Mouse (Mus musculus) testis, adult 2 months (tissue): ENCODE results near the gene Top2a. TPM values are rescaled to one million over a fixed set of nuclear protein-coding genes. Genes with fewer than 3 reads are reported as not detected.
A peak's percentile ranks its signal among the peaks of the same experiment; 100 is the strongest.

Source experiments
- H3K27ac ChIP-seq: fragments of 200-500 bp; 2 replicates; pipeline ENCODE4 v1.5.1; 2012; ENCODE audit warnings: low read depth, low read length; ENCODE audit not compliant: control insufficient read depth, insufficient read depth
- H3K27me3 ChIP-seq: fragments of 200-500 bp; 2 replicates; pipeline ENCODE4 v1.6.1; 2012; ENCODE audit warnings: mild to moderate bottlenecking, low read length, moderate library complexity; ENCODE audit not compliant: control insufficient read depth, insufficient read depth
- H3K36me3 ChIP-seq: fragments of 200-500 bp; 2 replicates; pipeline ENCODE4 v1.6.1; 2012; ENCODE audit warnings: mild to moderate bottlenecking, low read length; ENCODE audit not compliant: control insufficient read depth, insufficient read depth
- H3K4me1 ChIP-seq: fragments of 200-500 bp; 2 replicates; pipeline ENCODE4 v1.6.1; 2012; ENCODE audit warnings: low read length; ENCODE audit not compliant: control insufficient read depth, insufficient read depth
- H3K4me3 ChIP-seq: fragments of 200-500 bp; 2 replicates; pipeline ENCODE4 v1.5.1; 2012; ENCODE audit warnings: low read depth, mild to moderate bottlenecking, low read length, moderate library complexity, mixed read lengths; ENCODE audit not compliant: control insufficient read depth
- CTCF ChIP-seq: fragments of 200-500 bp; IDR thresholded peaks from 2 replicates; pipeline ENCODE4 v1.5.1; 2012; ENCODE audit warnings: low read depth, mild to moderate bottlenecking, inconsistent platforms, low read length, moderate library complexity; ENCODE audit not compliant: control insufficient read depth, insufficient read depth, insufficient replicate concordance
- POLR2A ChIP-seq: fragments of 200-500 bp; IDR thresholded peaks from 2 replicates; pipeline ENCODE4 v1.6.1; 2012; ENCODE audit warnings: low read depth, mild to moderate bottlenecking, inconsistent platforms, low read length, moderate library complexity; ENCODE audit not compliant: control insufficient read depth
- polyA plus RNA-seq: library from polyadenylated mRNA; depleted of rRNA; stranded (reverse); fragments of >200 nt; gene quantifications from 2 replicates; pipeline ENCODE4 v1.2.3, GENCODE M21; 2012

Gene Top2a
- polyA plus RNA-seq, 1 experiment: 19.4 TPM

DNA sequence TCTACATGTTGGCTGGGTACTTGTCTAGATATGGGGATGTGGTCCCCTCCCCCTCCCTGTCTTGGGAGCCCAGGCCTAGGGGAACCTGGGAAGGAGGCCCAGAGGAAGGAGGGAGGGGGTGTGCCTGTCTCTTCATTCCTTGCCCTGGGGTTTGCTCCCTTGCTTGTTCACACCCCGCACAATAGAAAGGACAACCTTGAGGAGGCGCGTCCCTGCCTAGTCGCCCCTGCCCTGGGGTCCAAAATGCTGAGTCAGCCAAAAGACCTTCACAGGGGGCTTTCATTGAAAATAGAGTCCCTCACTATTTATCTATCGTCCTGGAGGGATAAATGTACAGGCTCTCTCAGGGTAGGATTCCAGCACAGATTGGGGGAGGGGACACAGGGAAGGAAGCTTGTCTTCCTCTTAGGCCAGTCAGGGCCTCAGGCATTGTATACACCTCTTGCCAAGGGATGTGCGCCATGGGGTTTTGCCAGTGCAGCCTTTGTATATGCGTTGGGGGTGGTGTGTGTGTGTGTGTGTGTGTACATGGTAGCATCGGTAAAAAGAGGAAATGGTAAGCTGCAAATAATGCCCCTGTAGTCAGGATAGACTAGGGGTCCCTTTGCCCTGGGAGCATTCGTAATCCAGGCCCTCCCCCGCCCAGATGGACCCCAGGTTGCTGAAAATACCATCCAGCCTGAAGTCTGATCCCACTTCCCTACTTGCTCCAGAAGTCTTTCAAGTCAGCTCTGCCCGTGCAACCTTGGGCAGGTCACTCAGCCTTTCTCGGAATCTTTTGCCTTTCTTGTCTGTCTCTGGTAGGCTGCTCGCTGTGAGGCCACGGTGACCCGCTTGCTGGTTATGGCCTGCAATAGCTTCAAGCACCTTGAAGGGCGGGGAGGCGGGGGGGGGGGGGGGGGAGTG lies 68.9 kb downstream of the Top2a start:
- H3K36me3 ChIP-seq: no peaks in the 10 kb centered on the region
- H3K27ac ChIP-seq: peak overlapping the region; percentile 82

GRCm38 (mm10) chr11:98954373-98954772 lies 69.6 kb downstream of the Top2a start:
- Histone ChIP-seq H3K27me3 (no peaks in the 10 kb centered on the region), H3K36me3 (no peaks in the 10 kb centered on the region), H3K4me3 (no peak overlapping the region), H3K27ac (peak overlapping the region; percentile 82), H3K4me1 (peaks cover 37% of the 10 kb centered on the region)
- TF ChIP-seq POLR2A (no peak), CTCF (peak; percentile 25; the same call in 1 of the 2 replicates)

More for the DNA sequence above, 68.9 kb downstream of the Top2a start:
- no peak overlapping the region for H3K4me3 ChIP-seq
- TF ChIP-seq POLR2A: no peak
- no peak for TF ChIP-seq CTCF
- H3K27me3 ChIP-seq: no peaks in the 10 kb centered on the region
- peaks cover 35% of the 10 kb centered on the region for H3K4me1 ChIP-seq

GRCm38 (mm10) chr11:98953835-98954320 lies 70.1 kb downstream of the Top2a start:
- Histone ChIP-seq H3K4me1 (peaks cover 37% of the 10 kb centered on the region), H3K27ac (peak overlapping the region; percentile 81), H3K4me3 (no peak overlapping the region), H3K27me3 (no peaks in the 10 kb centered on the region), H3K36me3 (no peaks in the 10 kb centered on the region)
- TF ChIP-seq CTCF (no peak), POLR2A (no peak)

GRCm38 (mm10) chr11:98953361-98953760 lies 70.6 kb downstream of the Top2a start:
- no peaks in the 10 kb centered on the region for H3K36me3 ChIP-seq
- H3K27ac ChIP-seq: no peak overlapping the region; the same call in 1 of the 2 replicates
- no peak for TF ChIP-seq CTCF
- no peak for TF ChIP-seq POLR2A
- peaks cover 37% of the 10 kb centered on the region for H3K4me1 ChIP-seq
- no peak overlapping the region for H3K4me3 ChIP-seq
- no peaks in the 10 kb centered on the region for H3K27me3 ChIP-seq

DNA sequence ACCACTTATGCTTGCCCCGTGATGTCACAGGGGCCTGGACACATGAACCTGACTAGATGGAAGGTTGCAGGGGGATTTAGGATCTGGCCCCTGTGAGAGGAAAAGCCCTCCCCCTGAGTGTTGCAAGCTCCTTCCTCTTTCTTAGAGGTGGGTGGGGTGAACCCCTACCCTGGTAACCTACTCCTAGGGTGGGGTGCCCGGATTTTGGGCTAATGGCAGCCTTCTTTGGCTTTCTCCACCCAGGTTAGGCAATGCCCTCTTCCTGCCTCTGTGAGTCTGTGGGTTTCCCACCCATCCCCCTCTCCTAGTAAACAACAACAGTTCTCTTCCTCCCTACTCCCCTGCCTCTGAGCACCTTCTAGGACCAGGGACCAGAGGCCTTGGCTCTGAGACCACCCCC lies 71.3 kb downstream of the Top2a start:
- Histone ChIP-seq H3K27me3 (no peaks in the 10 kb centered on the region), H3K4me3 (no peak overlapping the region), H3K4me1 (peaks cover 37% of the 10 kb centered on the region), H3K36me3 (no peaks in the 10 kb centered on the region), H3K27ac (no peak overlapping the region)
- no peak for TF ChIP-seq CTCF

DNA sequence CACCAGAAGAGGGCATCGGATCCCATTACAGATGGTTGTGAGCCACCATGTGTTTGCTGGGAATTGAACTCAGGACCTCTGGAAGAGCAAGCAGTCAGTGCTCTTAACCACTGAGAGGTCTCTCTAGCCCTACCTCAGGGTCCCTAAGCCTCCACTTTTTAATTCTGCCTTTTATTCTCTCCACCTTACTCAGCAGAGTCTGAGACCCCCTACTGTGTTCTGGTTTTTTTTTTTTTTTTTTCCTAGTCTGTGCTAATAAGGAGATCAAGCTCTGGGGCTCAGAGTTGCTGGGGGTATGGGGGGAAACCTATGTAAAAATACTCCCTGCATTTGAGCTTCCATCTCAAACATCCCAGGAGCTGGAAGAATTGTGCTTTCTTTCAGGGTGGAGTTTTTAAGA lies 71.9 kb downstream of the Top2a start:
- TF ChIP-seq POLR2A: no peak
- TF ChIP-seq CTCF: no peak
- H3K27ac ChIP-seq: no peak overlapping the region
- H3K4me1 ChIP-seq: peaks cover 37% of the 10 kb centered on the region
- no peaks in the 10 kb centered on the region for H3K36me3 ChIP-seq
- H3K27me3 ChIP-seq: no peaks in the 10 kb centered on the region
- H3K4me3 ChIP-seq: no peak overlapping the region

DNA sequence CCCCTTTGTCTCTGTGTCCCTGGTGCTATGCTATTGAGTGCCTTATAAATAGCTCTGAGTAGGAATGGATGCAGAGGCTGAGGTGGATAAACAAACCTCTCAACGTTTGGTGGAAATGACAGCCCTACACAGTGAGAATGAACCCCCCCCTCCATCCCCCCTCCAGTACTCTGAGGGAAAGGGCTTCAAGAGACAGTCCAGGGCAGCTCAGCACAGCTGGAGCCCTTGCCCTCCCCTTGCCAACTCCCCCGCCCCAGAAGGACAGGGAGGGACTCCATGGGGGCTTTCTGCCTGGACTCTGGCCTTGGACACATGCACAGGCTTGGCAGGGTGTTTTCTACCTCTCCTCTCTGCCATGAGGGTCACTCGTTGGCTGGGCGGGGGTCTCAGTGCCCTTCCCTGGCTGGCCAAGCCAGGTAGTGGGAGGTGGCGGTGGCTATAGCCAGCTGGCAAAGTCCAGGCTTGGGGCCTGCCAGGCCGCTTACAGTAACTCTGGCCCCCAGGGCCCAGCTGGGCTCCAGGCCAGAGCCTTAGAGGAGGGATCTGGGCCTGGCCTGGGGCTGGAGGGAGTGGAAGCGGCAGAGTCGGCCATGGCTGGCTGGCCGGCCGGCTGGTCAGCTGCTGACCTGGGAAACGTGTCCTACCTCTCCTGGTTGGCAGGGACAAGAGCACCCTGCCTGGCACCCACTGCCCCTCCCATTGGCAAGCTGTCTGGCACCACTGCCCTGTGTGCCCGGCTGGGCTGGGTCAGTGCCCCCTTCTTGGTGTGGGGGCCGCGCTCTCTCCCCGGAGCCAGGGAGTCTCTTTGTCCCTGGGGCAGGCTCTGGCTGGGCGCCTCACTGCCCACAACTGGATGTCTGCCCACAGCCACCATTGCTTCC lies 72.7 kb downstream of the Top2a start:
- Histone ChIP-seq H3K36me3 (no peaks in the 10 kb centered on the region), H3K27me3 (no peaks in the 10 kb centered on the region), H3K4me1 (peaks cover 37% of the 10 kb centered on the region), H3K4me3 (no peak overlapping the region), H3K27ac (peak overlapping the region; percentile 69)
- TF ChIP-seq POLR2A (no peak), CTCF (no peak)
